Mouse (Mus musculus): ENCODE data around the gene Soga1. TPM values are rescaled to one million over a fixed set of nuclear protein-coding genes. Genes with fewer than 3 reads are reported as not detected.

The Soga1 gene
- total RNA-seq, 2 experiments from 2014 or later = 33.7 to 34.6 TPM

DNA sequence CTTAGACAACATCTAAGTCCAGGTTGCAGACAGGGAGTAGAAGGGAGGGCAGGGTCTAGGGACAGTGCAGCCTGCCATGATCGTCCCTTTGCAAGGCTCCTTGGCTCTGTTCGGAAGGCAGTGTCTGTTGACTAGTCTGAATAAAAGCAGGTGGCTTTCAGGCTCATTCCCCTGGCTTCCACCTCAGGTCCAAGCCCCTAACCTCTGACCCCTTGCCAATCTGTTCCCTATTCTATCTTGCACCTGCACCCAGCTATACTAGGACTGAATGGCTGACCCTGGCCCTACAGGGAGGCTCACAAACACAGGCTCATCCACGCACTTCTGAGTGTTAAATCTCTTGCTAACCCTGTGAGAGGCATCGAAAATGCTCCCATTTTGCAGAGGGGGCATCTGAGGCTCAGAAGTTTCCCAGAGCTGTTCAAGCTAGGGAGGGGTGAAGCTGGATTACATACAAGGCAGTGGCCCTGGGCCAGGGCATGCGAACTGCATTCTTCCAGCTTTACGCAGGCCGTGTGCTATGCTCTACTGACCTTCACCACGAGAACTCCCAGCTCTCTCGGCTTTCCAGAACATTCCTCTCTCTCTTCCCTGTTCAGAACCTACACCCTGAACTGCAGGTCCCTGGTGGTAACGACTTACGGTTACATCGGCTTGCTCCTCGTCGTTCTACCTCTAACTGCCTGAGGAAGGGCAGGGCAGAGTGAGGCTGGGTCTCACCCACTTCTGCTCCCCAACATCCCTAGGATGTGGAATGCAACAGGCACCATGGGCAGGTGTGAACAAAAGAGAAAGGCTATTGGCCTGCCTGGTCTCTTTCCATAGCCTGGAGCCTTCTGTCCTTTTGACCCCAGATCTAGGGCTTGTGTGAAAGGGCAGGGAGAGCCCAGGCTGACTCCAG is 13.8 kb downstream of the Soga1 start:
- peak; percentile 45 to 69 for DNase-seq (ENCODE audit: low spot score in 2 of 2)

GRCm38 (mm10) chr2:157064136-157064535 is 14.9 kb downstream of the Soga1 start:
- no peak for DNase-seq (ENCODE audit: low spot score in 2 of 2)

DNA sequence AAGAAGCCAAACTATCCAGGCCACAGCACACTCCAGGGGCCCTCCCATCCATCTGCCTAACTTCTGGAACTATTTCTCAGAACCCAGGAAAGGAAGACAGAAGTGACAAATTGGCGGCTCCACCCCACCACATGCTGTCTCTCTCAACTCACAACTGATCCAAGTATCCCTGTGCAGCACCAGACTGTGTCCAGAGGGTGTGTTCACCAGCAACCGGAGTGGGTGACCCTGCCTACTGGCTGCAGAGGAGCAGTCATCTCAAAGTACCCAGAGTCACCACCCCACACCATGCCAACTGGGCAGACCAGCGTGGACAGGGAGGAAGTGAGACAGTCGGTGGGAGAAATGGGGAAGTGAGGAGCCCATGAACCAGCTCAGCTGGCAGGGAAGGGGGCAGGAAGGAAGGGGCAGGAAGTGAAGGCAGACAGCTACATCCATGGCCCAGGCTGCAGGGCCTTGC is 15.8 kb downstream of the Soga1 start:
- no peak for DNase-seq (ENCODE audit: low spot score in 2 of 2)

- DNase-seq (ENCODE audit: low spot score in 2 of 2) = no peak
Observed at GRCm38 (mm10) chr2:157060557-157061305, 18.3 kb downstream of the Soga1 start.

DNA sequence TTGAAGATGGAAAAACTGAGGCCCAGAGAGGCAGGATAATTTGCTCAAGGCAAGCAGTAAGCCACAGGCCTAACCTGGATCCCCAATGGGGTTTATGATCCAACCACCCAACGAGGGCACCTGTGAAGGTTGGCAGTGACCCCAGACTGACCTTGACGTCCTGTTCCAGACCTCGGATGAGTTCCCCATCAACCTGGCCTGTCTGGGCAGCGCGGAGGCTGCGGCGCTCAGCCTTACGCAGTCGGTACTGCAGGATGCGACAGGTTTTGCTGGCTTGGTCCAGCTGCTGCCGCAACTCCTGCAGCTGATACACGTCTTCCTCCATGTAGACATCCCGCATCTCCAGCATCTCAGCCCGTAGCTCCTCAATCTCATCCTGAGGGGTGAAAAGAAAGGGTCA is 19.0 kb downstream of the Soga1 start:
- no peak for DNase-seq (ENCODE audit: low spot score in 2 of 2)

GRCm38 (mm10) chr2:157059166-157059565 is 19.9 kb downstream of the Soga1 start:
- no peak for DNase-seq (ENCODE audit: low spot score in 2 of 2)

GRCm38 (mm10) chr2:157058342-157058998 is 20.6 kb downstream of the Soga1 start:
- peak; percentile 63 to 83 for DNase-seq (ENCODE audit: low spot score in 2 of 2)

DNA sequence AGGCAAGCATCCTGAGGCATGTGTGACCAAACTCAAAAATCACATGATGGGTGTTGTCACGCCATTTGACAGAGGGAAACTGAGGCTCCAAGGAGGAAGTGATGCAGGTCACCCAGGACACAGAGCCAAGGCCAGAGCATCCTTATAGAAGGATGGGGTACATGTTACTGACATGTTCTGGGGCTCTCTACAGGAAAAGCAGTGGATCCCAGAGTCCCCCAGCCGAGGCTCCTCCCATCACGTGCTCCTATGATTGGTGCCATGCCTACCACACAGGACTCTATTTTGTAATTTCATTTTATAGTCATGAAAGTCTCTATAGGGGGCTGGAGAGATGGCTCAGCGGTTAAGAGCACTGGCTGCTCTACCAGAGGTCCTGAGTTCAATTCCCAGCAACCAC is 21.3 kb downstream of the Soga1 start:
- no peak for DNase-seq (ENCODE audit: low spot score in 2 of 2)

DNA sequence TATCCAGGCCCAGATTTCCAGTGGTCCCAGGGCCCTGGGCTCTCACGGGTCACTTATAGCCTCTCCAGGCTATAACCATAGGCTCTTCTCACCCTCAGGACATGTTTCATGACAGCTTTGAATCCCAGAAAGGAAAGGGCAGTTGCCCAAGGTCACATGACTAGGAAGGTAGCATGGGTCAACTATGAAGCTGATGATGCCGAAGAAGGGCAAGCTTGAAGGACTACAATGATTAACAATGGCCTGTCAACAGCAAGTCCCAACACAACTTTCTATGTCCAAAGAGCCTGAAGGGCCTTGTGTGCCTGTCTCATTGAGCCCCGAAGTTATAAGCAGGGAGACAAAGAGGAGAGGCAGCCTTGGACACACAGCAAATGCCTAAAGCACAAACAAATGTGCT is 21.9 kb downstream of the Soga1 start:
- DNase-seq (ENCODE audit: low spot score in 2 of 2) = no peak

DNA sequence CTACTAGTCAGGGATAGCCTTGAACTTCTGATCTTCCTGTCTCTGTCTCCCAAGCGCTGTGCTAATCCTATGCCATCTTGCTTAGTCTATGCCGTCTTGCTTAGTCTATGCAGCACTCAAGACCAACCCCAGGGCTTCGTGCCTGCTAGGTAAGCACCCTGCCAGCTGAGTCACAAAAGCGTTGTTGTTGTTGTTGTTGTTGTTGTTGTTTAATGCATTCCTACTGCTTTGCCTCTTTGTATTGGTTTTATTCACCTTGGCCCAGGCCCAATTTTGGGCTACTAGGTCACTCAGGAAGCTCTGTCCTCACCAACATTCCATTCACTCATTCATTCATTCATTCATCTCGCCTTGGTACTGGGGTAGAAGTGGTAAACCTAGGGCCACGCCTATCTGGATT is 23.3 kb downstream of the Soga1 start:
- DNase-seq (ENCODE audit: low spot score in 2 of 2) = no peak

DNA sequence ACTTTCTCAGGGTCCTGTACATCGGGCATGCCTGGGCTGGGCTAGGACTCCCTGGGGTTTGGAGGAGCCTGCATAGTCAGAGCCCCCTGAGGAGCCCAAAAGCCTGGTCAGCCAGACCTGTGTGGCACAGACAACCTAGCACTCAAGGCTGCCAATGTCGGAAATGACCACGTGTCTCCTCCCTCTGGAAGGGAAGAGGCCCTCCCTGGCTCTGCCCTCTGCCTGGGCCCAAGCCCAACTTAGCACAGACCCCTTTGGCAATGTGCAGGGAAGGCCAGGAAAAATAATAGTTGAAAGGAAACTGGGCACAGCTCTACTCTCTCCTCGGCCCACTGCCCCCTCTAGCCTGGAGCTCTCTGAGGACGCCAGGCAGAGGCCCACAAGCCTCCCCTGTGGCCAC is 24.2 kb downstream of the Soga1 start:
- no peak for DNase-seq (ENCODE audit: low spot score in 2 of 2)

DNA sequence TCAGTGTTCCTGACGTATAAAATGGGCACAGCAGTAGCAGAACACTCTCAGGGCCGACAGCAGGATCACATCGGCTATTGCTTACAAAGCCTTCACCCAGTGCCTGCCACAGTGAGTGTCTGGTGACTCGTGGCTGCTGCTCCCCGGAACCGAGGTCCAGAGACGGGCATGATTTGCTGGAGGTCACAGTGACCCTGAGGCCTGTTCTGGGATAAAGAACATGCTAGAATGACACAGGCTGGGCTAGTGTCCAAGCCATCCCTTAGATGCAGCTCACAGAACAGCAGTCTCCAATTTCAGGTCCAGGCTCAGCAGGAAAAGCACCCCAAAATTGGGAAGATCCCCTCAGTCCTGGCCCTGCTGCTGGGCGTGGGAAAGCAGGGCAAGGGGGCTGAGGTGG is 24.8 kb downstream of the Soga1 start:
- no peak for DNase-seq (ENCODE audit: low spot score in 2 of 2)

GRCm38 (mm10) chr2:157053787-157054186 is 25.3 kb downstream of the Soga1 start:
- no peak for DNase-seq (ENCODE audit: low spot score in 2 of 2)

GRCm38 (mm10) chr2:157053124-157053523 is 25.9 kb downstream of the Soga1 start:
- DNase-seq (ENCODE audit: low spot score in 2 of 2) = no peak

DNA sequence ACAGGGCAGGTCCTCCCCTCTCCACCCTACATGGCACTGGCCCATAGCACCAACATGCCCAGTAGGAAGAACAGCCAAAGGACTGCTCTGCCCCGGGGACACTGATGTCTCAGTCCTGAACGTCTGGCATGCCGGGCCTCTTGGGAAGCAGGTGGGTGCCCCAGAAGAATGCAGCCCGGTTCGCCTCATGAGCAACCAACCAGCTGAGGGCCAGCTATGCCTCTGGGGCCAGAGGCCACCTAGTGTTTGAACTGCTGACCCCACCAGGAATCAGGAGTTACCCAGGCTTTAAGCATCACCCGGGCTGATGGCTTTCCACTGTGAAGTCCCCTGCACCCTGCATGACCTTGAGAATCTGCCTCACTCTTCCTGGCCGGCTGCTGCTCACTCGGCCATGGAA is 26.6 kb downstream of the Soga1 start:
- DNase-seq (ENCODE audit: low spot score in 2 of 2) = no peak

DNA sequence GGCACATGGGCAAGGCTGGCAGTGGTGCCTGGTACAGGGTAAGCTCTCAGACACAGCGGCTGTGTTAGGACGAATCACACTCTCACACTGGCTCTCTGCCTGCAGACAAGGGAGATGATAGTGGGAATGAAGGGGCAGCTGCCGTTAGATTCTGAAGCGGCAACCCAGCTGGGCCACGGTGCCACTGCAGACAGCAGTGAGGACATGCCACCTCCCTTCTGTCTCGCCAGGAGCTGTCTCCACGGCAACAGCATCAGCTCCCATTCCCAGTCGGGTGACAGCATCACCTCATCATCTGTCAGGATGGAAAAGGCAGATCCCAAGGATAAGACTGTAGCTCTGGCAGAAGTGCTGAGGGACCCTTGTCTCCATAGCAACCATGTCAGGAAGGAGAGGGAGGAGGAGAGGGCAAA is 29.2 kb downstream of the Soga1 start:
- DNase-seq (ENCODE audit: low spot score in 2 of 2) = no peak

- no peak for DNase-seq (ENCODE audit: low spot score in 2 of 2)
Observed at GRCm38 (mm10) chr2:157048395-157049181, 30.5 kb downstream of the Soga1 start.

DNA sequence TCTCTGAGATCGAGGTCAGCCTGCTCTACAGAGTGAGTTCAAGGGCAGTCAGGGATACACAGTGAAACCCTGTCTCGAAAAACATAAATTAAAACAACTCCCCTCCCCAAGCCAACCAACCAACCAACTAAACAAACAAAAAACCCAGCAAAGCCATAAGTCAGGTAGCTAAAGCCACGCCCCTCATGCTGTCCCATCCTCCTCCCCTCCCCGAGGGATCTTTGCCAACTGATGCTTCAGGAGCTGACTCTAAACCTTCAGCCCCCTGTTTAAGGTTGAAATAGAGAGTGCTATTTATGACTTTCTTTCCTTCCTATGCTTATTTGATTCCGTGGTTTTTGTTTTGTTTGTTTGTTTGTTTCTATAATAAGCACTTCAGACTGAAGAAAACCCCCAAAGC is 32.1 kb downstream of the Soga1 start:
- no peak for DNase-seq (ENCODE audit: low spot score in 2 of 2)

DNA sequence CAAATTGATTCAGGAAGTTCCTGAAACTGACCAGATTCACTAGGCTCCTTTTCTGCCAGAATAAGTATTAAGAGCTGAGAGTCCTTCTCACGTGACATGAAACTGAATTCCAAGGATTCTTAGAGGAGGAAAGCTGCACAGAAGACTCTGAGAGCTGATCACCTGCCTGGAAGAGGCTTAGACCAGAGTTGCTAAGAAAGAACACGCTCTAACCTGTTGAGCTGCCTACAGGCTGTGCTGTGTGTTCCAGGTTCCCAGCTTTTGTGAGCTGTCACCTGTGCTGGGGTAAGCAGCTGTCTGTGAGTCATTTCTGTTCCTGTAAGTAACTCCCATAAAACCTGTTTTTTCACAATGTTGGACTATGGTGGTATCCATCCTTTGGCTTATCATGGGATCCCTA is 33.1 kb downstream of the Soga1 start:
- DNase-seq (ENCODE audit: low spot score in 2 of 2) = no peak

DNA sequence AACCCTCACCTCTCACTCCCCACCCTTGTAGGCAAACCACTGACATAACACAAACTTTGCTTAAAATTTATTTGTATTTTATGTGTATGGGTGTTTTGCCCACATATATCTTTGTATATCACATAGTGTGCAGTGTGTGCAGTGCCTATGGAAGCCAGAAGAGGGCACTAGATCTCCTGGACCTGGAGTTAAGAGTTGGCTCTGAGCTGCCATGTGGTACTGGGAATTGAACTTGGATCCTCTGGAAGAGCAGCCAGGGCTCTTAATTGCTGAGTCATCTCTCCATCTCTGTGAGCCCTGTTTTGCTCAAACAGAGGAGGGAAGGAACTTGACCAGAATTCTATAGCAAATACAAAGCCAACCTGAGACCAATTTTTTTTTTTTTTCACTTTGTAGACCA is 35.1 kb downstream of the Soga1 start:
- no peak for DNase-seq (ENCODE audit: low spot score in 2 of 2)

- no peak for DNase-seq (ENCODE audit: low spot score in 2 of 2)
Observed at GRCm38 (mm10) chr2:157043556-157043955, 35.5 kb downstream of the Soga1 start.

All from gastrocnemius, postnatal 4 days (tissue).